Mouse (Mus musculus) CD4-positive, CD25-positive, alpha-beta regulatory T cell, adult 2 months (primary cell): ENCODE measurements around the gene Cipc.

Experiments used
- DNase-seq: peaks from one replicate; pipeline ENCODE4 v3.0.0-alpha.2; 2012; ENCODE audit warnings: low read depth, low spot score

Cipc gene

DNA sequence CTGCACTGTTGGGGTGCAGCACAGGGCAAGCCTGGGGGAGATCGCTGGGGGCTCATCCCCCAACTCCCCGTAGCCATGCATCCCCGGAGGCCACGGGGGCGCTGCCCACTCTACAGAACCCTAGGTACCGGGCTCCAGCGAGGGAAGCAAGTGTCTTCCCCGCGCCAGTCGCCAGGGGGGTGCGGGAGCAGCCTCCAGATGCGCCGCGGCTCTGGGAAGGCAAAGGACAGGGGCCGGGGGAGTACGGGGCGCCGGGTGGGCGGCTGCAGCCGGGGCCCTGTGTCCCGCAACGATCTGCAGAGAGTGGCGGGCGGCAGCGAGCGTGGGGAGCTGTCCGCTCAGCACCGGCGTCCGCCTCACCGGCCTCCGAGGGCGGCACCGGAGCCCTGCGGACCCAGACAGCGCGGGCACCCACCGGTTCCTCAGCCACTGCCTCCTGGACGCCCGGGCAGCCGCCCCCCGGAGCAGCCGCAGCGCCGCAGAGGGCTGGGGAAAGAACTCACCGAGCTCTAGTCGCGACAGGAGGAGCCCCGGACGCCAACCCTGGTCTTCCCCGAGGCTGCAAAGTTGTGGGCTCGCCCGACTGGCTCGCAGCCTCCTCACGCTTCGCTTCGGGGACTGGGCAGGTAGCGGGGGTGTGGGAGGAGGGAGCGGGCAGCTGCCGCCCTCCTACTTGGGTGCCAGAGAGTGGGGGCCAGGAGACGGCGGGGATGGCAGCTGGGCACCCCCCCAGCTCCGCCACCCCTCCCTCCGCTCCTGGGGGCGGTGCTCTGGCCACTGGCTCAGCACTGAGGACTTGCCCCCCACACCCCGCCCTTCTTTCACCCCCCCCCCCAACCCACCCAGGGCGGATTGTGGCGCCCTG, 43.3 kb downstream of the Cipc start, which contains the start of gene Zdhhc22:
Gene Zdhhc22 (minus strand): TSS at position 541 of the 865 bp plus-strand sequence.
- DNase-seq, result peak; percentile 13

DNA sequence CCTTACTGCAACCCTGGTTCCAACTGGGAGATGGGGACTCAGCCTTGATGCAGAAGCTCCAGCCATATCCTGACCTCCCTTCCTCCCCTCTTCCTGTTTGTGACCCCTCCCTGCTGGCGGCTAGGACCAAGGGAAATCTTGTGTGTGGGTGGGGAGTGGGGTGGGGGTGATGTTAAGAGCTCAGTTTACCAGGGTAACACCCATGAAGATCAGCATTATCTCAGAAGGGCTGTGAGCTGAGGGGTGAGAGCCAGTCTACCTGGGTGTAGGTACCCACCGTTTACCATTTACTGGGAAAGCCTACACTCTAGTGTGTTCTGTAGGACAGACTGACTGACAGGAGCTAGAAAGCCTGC, 43.9 kb downstream of the Cipc start:
- no peak for DNase-seq

DNA sequence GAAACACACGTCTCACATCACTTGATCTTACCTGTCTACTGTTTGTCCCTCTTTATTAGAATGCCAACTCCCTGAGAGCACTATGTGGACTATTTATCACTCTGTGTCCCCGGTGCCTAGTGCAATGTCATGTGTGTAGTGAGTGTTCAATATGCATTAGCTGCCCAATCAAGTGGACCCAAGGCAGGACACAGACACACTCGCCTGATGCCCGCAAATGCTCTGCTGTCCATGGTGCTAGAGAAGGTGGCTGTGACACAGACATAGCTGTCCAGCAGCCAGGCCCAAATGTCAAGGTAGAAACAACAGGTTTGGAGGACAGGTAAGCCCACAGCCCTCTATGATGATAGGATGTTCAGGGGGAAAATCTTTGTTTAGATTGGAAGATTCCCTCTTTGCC, 47.3 kb downstream of the Cipc start:
- DNase-seq, result no peak

DNA sequence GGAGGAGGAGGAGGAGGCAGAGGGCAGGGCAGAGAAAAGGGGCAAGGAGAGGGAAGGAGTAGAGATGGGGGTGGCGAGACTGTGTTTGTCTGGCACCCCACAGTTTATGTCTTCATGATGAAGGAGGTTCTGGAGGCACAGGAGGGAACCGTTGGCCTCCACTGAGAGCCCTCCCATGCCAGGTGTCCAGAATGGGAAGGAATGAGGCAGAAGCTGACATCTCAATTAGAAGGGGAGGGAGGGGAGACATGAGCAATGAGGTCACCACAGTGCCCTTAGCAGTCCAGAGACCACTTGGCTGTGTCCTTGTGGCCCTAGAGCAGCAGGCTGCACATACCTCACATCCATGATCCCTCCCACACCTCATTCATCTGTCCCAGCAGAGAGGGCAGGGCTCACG, 47.9 kb downstream of the Cipc start:
- DNase-seq, result no peak

DNA sequence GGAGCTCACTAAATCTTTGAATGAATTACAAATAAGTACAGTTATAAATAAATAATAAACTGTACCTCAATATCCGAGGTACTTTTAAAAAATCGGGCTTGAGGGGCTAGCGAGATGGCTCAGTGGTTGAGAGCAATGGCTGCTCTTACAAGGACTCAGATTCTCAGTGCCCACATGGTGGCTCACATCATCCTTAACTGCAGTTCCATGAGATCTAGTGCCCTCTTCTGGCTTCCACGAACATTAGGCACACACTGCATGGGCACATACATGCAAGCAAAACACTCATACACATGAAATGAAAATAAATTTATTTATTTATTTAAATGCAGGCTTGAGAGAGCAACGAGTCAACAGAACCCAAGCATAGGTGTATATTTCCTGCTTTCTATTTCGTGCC, 49.1 kb downstream of the Cipc start:
- no peak for DNase-seq

DNA sequence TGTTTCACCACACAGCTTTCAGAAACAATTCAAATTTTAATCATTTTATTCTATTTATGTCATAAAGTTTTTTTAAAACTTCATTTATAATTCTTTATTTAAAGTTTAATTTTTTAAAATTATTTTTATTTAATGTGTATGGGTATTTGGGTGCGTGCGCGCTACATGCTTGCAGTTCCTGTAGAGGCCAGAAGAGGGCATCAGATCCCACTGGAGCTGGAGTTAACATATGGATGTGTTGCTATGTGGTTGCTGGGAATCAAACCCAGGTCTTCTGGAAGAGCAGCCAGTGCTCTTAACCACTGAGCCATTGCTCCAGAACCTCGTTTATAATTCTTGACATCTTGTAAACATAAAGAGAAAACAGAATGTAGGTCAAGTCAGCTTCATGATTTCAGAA, 51.9 kb downstream of the Cipc start:
- DNase-seq, result no peak

DNA sequence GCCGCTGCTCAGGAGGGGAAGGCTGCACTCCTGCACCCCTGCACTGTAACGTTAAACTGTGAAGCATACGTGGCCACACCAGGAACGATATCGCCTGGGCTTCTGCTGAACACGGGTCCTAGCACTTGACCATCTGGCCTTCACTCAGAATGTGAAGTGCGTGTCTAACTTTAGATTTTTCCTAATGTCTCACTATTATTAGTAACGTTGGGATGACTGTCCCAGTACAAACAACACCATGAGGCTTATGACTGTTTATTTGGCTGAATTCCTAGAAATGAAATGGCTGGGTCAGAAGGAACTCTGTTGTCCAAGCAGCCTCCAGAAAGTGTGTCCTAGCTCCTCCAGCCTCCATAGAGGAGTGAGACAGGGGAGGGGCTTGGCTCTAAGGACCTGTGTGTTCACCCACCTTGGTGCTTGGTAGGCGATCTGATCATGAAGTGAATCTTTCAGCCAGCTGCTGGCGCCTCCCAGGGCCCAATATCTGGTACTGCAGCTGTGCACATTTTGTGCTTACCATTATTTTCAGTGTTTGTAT, 52.5 kb downstream of the Cipc start:
- no peak for DNase-seq

DNA sequence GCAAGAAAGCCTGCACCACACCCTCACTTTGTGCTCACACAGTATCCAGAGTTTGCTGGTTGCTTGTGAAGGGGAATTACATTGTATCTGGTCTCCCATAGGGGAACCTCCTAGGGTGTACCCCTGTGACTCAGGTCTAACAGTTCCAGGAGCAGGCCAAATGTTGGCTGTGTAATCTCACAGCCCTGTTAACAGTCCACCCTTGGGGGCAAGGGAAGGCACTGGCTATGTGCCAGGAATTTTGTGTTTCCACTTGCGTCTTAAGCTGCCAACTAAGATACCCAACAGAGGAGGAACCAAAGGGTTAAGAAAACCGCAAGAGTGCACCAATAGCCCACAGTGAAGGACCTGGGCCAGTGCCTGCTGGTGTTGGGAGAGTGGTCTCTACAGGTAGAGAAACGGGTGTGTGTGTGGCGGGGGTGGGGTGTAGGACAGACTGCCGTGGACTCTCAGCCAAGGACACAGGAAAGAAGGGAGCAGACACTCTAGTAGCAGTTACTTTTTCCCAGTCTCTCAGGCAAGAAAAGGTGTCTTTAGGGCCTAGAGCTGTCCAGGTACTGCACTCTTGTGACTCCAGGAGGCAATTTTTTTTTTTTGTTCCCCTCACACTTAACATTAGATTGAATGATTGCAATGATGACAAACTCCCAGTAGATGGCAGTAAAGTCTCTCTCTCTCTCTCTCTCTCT, 53.5 kb downstream of the Cipc start:
- DNase-seq, result peak; percentile 54

DNA sequence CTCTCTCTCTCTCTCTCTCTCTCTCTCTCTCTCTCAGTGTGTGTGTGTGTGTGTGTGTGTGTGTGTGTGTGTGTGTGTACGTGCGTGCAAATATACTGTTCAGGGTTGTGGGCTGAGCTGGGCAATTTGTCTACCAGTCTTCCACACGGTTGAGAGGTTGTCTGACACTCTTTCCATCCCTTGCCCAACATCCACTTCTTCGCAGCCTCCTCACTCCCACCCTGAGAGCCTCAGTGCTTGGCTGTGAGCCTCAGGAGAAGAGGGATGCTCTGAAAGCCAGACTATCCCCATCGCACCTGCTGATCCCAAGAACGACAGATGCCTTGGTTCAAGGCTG, 54.0 kb downstream of the Cipc start:
- no peak for DNase-seq

DNA sequence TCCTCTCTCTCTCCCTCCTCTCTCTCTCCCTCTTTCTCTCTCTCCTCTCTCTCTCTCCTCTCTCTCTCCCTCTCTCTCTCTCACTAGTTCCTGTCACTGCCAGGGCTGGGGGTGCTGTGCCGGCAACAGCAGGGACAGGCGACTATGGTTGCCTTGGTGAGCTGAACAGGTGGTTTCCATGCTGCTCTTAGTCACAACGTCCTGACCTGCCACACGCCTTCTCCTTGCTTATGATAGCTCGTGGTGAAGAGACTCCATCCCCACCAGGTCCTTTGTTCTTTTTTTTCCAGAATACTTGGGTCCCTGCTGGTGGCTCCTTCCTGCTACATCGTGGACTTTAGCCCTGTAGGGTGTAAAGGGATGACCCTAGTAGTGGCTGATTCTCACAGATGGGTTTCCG, 55.4 kb downstream of the Cipc start:
- no peak for DNase-seq

DNA sequence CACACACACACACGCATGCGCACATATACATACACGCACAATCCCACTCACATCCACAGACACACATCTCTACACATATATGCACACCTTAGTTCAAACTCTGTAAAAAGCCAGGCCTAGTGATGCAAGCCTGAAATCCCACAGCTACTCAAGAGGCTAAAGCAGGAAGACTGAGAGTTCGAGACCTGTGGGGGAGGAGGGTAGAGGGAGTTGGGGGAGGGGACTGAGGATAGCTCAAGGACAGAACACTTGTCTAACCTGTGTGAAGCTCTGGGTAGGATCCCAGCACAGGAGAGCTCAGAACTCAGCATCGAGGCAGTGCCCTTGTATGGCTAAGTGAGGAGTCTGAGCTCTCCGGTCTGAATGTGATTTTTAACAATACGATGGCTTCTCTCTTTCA, 56.0 kb downstream of the Cipc start:
- DNase-seq, result no peak

DNA sequence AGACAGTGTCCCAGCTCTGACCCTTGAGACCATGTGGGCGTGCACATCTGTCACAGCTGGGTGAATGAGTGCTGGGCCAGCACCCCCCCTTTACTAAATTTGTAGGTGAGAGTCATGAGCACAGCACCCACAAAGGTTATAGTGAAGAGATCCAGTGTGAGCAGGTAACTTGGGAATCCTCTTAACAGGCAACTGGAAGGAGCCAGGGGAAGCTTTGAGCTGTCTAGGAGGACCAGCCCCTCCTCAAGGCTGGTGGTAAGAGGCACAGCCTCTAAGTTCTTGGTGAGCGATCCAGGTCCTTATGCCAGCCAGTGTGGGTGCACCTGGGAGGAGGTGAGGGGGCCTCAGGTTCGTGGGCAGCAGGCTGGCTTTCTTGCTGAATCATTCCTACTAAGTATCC, 56.8 kb downstream of the Cipc start:
- DNase-seq, result no peak

DNA sequence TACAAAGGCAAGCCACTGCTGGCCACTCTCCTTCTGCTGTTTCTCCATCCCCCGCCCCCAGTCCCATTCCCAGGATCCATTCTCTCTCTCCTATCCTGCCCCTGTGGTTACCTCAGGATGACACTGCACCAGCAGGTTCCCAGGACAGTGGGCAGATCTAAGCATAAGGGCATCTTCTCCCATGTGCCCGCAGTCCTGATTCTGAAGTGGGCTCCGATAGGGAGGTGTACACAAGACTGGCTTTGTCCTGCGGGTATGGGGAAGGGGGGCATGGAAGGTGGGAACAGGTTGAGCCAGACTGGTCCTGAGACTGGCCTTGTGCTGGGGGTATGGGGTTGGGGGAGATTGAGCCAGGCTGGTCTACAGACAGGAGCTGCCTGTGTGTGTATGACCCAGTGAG, 57.8 kb downstream of the Cipc start:
- DNase-seq, result no peak
